Mouse (Mus musculus) bone marrow macrophage, adult 2 months (primary cell): ENCODE measurements at regions not wholly inside any gene's neighbourhood (a gene's known extent, or its start where the extent isn't known, plus 50 kb on each side); places are given as distances from the start of the nearest gene placed in this dataset.

Experiments used
- H3K27ac ChIP-seq: 2 replicates; pipeline ENCODE4 v1.5.1; 2012; ENCODE audit warnings: low read depth, low read length; ENCODE audit not compliant: insufficient read depth
- H3K4me1 ChIP-seq: 2 replicates; pipeline ENCODE4 v1.6.1; 2012; ENCODE audit warnings: low read length; ENCODE audit not compliant: control insufficient read depth, insufficient read depth
- H3K4me3 ChIP-seq: 2 replicates; pipeline ENCODE4 v1.5.1; 2012; ENCODE audit warnings: mild to moderate bottlenecking, low read length, moderate library complexity; ENCODE audit not compliant: insufficient read depth
- CTCF ChIP-seq: IDR thresholded peaks from 2 replicates; pipeline ENCODE4 v1.5.1; 2012; ENCODE audit warnings: low read depth, mild to moderate bottlenecking, low read length, moderate library complexity
- POLR2A ChIP-seq: IDR thresholded peaks from 2 replicates; pipeline ENCODE4 v1.6.1; 2012; ENCODE audit warnings: mild to moderate bottlenecking, low read depth, low read length, borderline replicate concordance

DNA sequence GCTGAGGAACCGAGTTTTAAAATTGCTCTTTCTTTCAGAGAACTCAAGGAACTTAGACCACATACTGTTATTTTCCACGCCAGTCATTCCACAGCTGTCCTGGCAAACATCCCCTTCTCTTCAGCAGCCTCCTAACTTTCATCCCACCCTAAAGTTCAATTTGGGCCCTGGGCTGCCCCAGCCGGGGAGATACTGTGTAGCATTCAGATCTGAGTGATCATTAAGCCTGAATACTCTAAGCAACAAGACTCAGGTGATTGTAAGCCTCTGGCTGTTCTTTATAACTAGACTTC lies 227.8 kb downstream of the Slc30a10 start:
- no peak for TF ChIP-seq POLR2A
- Histone ChIP-seq H3K4me1 (no peaks in the 10 kb centered on the region), H3K27ac (no peak overlapping the region), H3K4me3 (no peak overlapping the region)

DNA sequence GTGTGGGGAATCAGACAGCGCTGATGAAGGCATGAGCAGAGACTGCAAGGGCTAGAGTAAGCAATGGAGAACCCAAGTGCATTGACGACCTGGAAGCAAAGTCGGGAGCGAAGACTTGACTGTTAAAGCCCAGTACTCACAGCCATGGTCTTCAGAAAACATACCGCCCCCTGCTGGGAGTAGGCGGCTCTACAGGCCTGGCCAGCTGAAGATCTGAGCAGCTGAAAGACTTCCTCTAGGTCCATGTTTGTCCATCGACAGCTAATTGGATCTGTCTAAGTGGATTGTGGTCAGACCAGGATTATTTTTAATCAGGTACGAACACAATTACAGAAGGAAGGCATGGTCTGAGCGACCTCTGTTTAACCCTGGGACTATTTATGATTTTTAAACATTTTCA lies 230.0 kb downstream of the Slc30a10 start:
- H3K4me3 ChIP-seq = no peak overlapping the region
- H3K4me1 ChIP-seq = no peaks in the 10 kb centered on the region
- no peak overlapping the region for H3K27ac ChIP-seq
- no peak for TF ChIP-seq POLR2A
- no peak for TF ChIP-seq CTCF

DNA sequence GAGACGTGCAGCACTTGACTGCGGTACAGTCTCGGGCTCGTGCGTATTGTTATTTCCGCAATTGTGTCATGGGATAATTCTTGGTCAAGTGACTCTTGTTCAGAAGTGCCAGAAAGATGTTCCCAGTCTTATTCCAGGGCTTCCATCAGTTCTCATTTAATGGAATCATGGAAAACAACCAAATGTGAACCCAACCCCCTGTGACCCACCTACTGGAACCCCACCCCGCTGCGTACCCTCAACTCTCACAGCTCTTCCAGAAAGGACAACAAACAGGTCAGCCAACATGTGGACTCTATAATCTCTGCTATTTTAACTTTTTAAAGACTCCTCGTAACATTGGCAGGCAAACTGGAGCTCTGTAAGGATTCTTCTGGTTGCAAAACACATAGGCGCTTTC lies 233.9 kb downstream of the Slc30a10 start:
- Histone ChIP-seq H3K4me3 (no peak overlapping the region), H3K4me1 (no peaks in the 10 kb centered on the region), H3K27ac (no peak overlapping the region)
- no peak for TF ChIP-seq CTCF
- no peak for TF ChIP-seq POLR2A

- no peak overlapping the region for H3K4me3 ChIP-seq
- no peak for TF ChIP-seq CTCF
- no peak for TF ChIP-seq POLR2A
- H3K27ac ChIP-seq = no peak overlapping the region
- no peaks in the 10 kb centered on the region for H3K4me1 ChIP-seq
Observed at GRCm38 (mm10) chr1:185695394-185695793, 240.7 kb downstream of the Slc30a10 start.

- Histone ChIP-seq H3K4me1 (no peaks in the 10 kb centered on the region), H3K4me3 (no peak overlapping the region), H3K27ac (no peak overlapping the region)
- no peak for TF ChIP-seq POLR2A
- no peak for TF ChIP-seq CTCF
Observed at GRCm38 (mm10) chr1:185699758-185700157, 245.1 kb downstream of the Slc30a10 start.

- H3K27ac ChIP-seq = no peak overlapping the region
- TF ChIP-seq CTCF (no peak), POLR2A (no peak)
- no peaks in the 10 kb centered on the region for H3K4me1 ChIP-seq
- H3K4me3 ChIP-seq = no peak overlapping the region
Observed at GRCm38 (mm10) chr1:185726324-185726723, 271.7 kb downstream of the Slc30a10 start.

GRCm38 (mm10) chr1:185726811-185727210 lies 272.2 kb downstream of the Slc30a10 start:
- Histone ChIP-seq H3K27ac (no peak overlapping the region), H3K4me1 (no peaks in the 10 kb centered on the region), H3K4me3 (no peak overlapping the region)
- TF ChIP-seq CTCF (no peak), POLR2A (no peak)

- Histone ChIP-seq H3K27ac (no peak overlapping the region), H3K4me3 (no peak overlapping the region), H3K4me1 (no peaks in the 10 kb centered on the region)
- TF ChIP-seq CTCF = no peak
Observed at GRCm38 (mm10) chr1:185727749-185728148, 273.1 kb downstream of the Slc30a10 start.

DNA sequence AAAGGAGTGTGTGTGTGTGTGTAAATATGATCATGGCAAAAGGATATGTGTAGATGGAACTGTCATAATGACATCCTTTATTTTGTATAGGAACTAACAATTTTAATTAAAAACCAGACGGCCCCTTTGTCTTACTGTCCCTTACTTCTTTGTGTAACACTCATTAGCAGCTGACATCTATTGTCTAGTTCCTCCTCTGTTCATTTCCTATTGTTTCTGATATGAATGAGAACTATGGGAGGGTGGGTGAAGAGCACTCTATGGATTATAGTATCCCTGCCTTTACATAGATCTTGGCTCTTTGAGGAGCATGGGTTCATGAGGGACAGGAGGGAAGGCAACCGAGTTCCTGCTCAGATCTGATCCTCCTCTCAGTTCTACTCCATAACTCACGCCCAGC lies 273.8 kb downstream of the Slc30a10 start:
- TF ChIP-seq CTCF (no peak), POLR2A (no peak)
- H3K4me1 ChIP-seq = no peaks in the 10 kb centered on the region
- no peak overlapping the region for H3K27ac ChIP-seq
- no peak overlapping the region for H3K4me3 ChIP-seq

DNA sequence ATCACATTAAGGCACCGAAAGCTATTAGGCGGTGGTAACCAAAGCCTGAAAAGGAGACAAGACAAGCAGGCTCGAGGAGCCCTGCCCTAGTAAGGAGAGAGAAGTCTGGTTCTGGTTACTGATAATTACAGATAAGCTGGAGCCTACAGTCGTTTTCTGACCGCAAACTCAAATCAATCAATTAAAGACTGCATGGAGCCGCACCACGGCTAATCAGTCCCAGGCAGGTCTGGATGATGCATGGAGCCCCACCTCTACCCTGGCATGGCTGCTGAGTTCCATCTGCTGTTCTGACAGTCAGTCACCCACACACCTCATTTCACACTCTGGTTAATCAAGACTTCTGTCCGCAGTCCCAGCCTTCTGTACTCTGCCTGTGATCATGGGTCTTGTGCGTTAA lies 276.4 kb downstream of the Slc30a10 start:
- no peaks in the 10 kb centered on the region for H3K4me1 ChIP-seq
- no peak for TF ChIP-seq CTCF
- no peak for TF ChIP-seq POLR2A
- no peak overlapping the region for H3K27ac ChIP-seq
- H3K4me3 ChIP-seq = no peak overlapping the region

DNA sequence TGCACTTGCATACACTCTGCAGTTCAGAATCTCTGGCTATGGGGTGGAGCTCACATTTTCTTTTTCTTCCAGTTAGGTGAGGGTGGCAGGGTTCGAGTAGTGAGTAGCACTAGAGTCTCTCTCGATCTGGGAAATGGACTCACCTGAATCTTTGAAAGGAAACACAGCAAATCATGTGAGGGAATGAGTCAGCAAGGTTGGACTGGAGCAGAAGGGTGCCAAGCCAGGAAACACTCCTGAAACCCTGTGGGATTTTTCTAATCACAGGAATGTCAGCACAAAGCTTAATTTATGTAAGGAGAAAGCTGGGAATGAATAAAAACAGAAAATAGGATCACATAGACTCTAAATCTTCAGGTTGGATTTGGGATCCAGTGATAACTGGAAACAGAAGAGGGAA lies 282.1 kb downstream of the Slc30a10 start:
- TF ChIP-seq CTCF = no peak
- TF ChIP-seq POLR2A = no peak
- Histone ChIP-seq H3K27ac (no peak overlapping the region), H3K4me1 (no peaks in the 10 kb centered on the region), H3K4me3 (no peak overlapping the region)
